Mouse (Mus musculus) kidney, postnatal 14 days (tissue): ENCODE data around the gene Unk.

Experiments
- DNase-seq: peaks from one replicate; pipeline ENCODE4 v3.0.0; 2022; ENCODE audit warnings: mixed read lengths

The Unk gene

GRCm38 (mm10) chr11:116030088-116030897, at the start of gene Unk:
Gene Unk (plus strand): TSS chr11:116030322.
- DNase-seq: peak; percentile 98

GRCm38 (mm10) chr11:115982472-115982871, 47.6 kb upstream of the Unk start:
- DNase-seq: no peak

GRCm38 (mm10) chr11:115983291-115983690, 46.8 kb upstream of the Unk start:
- DNase-seq: no peak

GRCm38 (mm10) chr11:115989686-115990085, 40.4 kb upstream of the Unk start:
- no peak for DNase-seq

GRCm38 (mm10) chr11:115992098-115992497, 38.0 kb upstream of the Unk start:
- no peak for DNase-seq

- DNase-seq: no peak
Observed at GRCm38 (mm10) chr11:115995256-115995655, 34.9 kb upstream of the Unk start.

GRCm38 (mm10) chr11:115997047-115997446, 33.1 kb upstream of the Unk start:
- no peak for DNase-seq

GRCm38 (mm10) chr11:115997662-115998061, 32.5 kb upstream of the Unk start:
- DNase-seq: no peak

GRCm38 (mm10) chr11:115999027-115999426, 31.1 kb upstream of the Unk start:
- no peak for DNase-seq

- DNase-seq: peak; percentile 82
Observed at GRCm38 (mm10) chr11:115999538-116000143, 30.5 kb upstream of the Unk start.

GRCm38 (mm10) chr11:116000607-116001006, 29.5 kb upstream of the Unk start:
- no peak for DNase-seq

- no peak for DNase-seq
Observed at GRCm38 (mm10) chr11:116001725-116002124, 28.4 kb upstream of the Unk start.

GRCm38 (mm10) chr11:116002894-116003293, 27.2 kb upstream of the Unk start:
- no peak for DNase-seq

- no peak for DNase-seq
Observed at GRCm38 (mm10) chr11:116004186-116004823, 25.8 kb upstream of the Unk start.

- DNase-seq: peak; percentile 87
Observed at GRCm38 (mm10) chr11:116004840-116005700, 25.1 kb upstream of the Unk start.

GRCm38 (mm10) chr11:116005701-116006419, 24.3 kb upstream of the Unk start:
- no peak for DNase-seq

GRCm38 (mm10) chr11:116007095-116007850, 22.8 kb upstream of the Unk start:
- no peak for DNase-seq

- no peak for DNase-seq
Observed at GRCm38 (mm10) chr11:116008411-116008810, 21.7 kb upstream of the Unk start.

GRCm38 (mm10) chr11:116008832-116009375, 21.2 kb upstream of the Unk start:
- DNase-seq: no peak

- DNase-seq: no peak
Observed at GRCm38 (mm10) chr11:116009661-116010060, 20.5 kb upstream of the Unk start.

GRCm38 (mm10) chr11:116010146-116010545, 20.0 kb upstream of the Unk start:
- DNase-seq: no peak
